Mouse (Mus musculus) kidney, postnatal 25 days (tissue): ENCODE measurements around the gene Tinagl1.

Source experiments
- DNase-seq, 2 experiments: peaks; one replicate each; pipeline ENCODE4 v3.0.0; 2021; ENCODE audit warnings: mixed read lengths in 2 of 2

Gene Tinagl1

DNA sequence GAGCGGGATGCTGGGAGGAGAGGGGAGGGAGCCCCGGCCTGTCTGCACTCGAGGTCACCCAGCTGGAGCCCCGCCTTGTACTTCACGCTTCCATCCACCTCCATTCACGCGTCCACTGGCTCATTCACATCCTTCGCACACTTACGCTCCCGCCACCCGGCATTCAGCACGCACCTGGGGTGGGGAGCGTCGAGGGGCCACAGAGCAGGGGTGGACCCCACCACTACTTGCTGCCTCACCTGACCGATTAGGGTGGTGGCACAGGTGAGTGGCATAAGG, 35.8 kb downstream of the Tinagl1 start, which contains the start of gene Hcrtr1:
TSS of gene Hcrtr1 (minus strand) at position 146 of the 279 bp plus-strand sequence.
- no peak for DNase-seq

DNA sequence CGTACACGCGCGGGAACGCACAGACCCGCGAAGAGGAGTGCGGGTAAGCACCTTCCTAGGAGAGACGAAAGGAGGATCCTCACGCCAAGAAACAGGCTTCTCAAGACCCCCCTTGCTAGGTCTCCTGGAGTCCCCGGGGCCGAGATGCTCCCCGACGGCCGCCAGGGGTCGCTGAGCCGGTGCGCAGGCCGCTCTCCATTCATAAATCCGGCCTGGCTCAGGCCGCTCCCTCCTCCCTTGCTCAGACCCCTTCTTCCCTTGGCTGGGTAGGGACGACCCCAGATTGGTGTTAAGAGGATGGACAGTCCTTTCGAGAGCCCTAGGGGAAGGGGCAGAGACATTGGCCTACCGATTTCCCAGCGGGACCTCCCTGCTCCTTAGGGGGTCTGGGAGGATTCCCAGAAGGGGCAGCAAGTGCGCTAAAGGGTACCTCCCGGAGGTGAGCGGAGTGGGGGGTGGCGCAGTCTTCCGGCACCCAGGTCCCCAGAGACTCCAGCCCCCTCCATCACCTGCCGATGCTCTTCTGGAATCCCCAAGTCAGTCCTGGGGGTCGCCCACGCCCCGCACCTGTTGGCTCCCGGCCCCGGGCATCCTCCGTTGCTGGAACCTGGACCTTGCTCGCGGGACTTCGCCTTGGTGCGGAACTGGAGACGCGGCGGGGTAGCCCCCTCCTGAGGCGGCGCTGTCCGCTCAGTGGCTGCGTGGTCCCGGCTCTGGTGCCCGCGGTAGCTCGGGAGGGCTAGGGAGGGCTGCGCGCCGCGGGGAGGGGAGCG, 36.3 kb downstream of the Tinagl1 start:
- peak; percentile 72 to 79 for DNase-seq

DNA sequence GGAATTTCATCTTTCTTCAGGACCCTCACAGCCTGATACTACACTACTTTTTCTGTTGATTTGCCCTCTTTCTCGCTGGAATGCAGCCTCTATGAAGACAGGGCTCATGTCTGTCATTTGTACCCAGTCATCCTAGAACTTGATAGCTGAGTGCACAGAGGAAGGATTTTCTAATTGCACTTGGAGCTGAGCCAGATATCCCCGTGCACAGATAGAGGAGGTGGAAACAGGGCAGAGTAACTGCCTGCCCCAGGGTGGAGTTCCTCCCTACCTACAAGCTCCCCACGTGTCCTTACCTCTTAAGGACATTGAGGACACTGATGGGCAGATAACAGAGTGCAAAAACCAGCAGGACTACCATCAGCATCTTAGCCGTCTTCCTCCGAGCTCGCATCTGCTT, 41.5 kb downstream of the Tinagl1 start:
- DNase-seq: no peak

DNA sequence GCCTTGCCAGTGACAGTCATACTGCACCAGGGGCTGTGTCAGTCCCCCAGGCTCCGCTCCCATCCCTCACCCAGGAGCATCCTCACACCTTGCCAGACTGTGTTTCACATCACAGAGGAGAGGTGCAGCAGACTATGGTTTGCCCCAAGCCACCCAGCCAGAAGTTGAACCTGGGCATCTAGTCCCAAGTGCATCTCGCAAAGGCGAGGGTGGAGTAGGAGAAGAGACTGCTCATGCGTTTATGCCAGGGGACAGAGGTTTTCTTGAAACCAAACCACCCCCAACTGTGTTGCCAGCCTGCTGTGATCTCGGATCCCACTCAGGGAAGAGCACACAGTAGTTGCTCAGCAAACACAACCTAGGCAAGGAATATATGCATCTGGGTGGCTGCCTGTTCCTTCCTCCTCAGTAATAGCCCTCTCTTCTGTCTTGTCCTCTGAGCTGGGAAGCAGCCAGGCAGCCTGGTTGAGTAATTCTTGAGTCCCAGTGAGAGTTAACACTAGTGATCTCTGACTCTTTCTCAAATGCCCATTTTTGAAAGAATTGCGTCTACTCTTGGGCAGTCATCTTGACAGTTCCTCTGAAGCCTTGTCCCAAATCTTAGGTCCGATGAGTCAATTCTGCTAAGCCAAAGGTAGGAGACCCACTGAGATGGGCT, 43.3 kb downstream of the Tinagl1 start:
- DNase-seq: peak; percentile 23 to 61

DNA sequence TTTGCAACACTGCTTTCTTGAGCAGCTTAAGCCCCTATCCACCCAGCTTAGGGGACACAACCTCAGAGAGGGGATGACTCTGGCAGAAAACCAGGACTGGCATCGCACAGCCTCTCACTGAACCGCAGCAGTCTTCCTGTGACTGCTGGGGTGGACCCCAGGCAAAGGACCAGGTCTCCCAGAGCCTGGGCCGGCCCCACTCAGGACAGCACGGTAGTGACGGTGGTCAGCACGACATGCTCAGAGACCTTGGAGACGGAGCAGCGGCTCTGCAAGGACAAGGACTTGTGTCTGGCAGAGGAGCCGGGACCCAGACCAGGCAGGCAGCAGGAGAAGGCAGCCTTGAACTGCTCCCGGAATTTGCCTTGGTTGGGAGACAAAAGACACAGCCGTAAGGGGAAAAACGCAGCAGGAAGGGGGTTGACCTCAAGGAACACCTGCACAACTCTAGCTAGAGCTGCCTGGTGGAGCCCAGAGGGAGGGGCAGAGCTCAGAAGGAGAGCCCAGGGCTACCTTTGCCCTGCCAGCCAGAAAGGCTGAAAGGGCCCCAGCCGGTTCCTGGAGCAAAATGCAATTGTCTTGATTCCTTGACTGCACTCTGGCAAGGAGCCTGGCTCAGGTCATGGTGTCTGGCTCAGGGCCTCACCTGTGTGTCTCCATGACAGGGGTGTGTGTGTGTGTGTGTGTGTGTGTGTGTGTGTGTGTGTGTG, 44.1 kb downstream of the Tinagl1 start:
- DNase-seq: peak; percentile 83 to 92

DNA sequence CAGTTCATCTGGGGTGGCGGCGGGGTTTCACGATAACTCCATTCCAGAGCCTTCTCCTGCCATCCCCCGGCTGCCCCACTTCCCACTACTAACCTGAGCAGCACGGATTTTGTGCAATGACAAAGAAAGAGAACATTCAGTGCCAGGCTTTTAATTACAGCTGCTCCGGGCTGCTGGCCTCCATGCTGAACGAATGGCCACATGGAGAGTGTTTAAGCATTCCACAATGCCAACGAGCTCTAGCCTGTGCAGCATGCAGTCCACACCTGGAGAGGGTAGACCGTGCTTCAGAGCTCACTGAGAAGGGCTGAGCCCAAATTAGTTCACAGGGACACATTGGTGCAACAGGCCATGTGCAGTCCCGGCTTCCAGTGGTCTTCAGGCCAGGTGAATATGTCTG, 44.8 kb downstream of the Tinagl1 start:
- peak; percentile 29 to 82 for DNase-seq

DNA sequence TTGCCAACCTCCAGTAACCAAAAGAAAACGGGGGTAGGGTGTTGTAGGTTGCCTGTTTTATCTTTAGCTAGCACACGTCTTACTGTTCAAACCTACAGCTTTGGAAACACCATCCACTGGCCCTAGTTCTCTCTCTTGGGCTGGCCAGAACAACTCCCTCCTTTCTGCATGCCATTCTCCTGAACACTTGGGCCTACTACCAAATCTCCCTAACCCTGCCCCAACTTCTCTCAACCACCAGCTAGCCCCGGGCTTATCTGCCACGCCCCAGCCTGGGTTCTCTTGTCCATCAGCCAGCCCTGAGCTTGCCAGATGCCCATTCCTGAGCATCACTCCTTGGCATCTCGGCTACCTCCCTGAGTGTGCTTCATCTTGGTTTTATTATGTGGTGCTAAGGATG, 46.0 kb downstream of the Tinagl1 start:
- DNase-seq: no peak

DNA sequence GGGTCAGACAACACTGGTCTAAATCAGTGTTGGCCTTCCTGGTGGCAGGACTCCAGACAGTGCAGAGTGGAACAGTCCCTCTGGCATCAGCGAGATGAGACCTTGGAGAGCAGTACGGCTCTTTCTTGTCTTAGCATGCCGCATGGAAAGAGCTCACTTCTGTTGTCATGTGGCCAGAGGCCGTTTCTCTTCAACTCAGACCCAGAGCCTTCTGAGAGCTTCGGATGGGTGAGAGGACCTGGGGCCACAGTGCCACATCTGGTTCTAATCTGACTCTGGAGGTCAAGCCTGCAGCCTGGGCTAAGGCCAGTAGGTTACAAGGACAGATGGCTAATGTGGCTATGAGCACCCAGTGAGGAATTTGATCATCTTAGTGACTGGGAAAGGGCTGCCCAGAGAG, 49.0 kb downstream of the Tinagl1 start:
- no peak for DNase-seq

DNA sequence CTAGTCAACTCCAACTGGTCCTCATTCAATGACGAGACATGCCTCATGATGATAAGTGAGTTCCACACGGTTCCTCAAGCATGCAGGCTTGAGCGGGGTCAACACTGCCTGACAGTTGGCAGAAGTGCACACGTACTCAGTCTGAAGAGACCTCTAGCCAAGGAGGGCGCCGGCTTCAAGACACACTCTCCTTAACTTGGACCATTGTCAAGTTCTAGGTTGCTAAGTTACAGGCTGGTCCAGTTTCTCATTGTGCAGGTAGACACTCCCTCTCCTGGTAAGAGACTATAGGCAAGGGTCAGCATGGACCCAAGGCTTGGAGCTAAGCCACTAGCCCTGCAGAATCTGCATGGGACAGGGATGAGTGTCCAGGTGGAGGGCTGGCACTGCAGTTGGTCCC, 49.8 kb downstream of the Tinagl1 start:
- DNase-seq: peak in 1 of 2 experiments; percentile 25

DNA sequence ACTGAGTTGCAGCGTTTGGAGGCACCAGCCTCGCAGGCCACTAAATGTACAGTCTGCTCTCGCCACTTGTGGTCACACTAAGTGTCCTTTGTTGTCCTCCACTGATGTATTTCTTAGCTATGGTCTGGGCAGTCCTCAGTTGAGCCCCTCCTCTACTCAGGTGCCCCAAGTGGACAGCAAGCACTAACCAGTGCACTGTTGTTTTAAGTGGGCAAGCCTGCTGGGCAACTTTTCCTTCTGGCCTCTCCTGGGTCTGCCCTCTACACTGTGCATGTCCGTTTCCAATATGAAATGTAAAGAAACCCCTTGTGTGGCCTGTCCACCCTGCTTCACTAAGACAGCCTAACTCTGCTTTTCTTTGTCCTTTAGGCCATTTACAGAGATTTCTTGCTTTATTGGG, 50.8 kb downstream of the Tinagl1 start:
- no peak for DNase-seq

DNA sequence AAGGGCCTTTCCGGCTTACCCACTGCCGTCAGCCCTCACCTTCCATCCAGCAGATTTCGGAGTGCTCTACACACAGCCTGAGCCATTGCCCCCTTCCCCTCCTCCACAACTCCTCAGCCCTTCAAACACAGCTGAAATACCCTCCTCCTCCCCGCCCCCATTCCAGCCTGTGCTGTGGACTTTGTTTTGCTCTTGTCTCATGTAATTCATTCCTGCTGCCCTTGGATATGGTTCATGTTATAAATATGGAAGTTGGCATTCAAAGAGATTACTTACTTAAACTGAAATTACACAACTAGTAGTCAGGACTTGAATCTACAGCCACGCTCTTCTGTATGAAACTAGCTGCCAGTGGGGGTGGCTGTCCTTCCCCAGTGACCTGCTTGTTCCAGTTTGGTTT, 51.9 kb downstream of the Tinagl1 start:
- peak in 1 of 2 experiments; percentile 41 for DNase-seq

DNA sequence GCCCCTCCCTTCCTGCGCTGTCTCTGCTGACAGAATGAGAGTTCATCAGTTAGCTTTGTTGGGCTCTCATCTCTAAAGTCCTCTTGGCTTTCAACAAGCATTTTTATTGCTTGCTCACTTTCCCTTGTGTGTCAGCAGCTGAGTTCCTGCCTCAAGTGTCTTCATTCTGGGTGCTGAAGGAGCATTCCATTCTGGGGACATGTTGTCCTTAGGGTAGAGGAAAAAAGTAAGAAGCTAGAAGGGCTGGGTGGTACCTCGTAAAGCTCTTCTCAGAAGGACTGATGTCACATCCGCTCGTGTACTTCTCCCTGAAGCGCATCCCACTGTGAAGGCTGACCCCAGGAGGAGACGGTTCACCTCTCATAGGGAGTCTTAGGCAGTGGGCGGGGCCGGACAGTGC, 53.4 kb downstream of the Tinagl1 start:
- DNase-seq: no peak

DNA sequence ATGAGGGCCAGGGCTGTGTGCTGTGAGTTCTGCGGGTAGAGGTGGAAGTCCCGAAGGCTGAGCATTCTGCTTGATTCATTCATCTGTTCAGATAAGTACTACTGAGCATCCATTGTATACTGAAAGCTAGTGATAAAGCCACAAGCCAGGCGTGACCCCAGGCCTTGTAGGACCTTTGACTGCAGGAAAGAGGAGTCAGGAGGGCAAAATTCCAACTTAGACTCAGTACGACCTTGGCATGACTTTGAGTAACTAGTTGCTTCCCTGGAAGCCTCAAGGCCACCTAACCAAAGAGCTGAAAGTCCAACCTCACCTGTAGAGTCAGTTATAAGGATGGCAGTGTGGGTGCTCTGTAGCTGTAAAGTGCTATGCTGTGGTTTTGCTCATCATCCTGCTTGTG, 54.2 kb downstream of the Tinagl1 start:
- DNase-seq: peak; percentile 17 to 31
